Mouse (Mus musculus): ENCODE data around the gene Chpf2. TPM values are rescaled to one million over a fixed set of nuclear protein-coding genes. Genes with fewer than 3 reads are reported as not detected.

Gene Chpf2
- 7.2 and 9.6 TPM in 2 replicates for polyA plus RNA-seq (2014; fragmentation: Nextera tagmentation; extraction: Ambion mirVana)

- no peaks in the 10 kb centered on the region for H3K27me3 ChIP-seq (ENCODE audit: control insufficient read depth, insufficient read depth, low read length)
- ATAC-seq (ENCODE audit: low FRiP score) (peak; percentile 88), DNase-seq (ENCODE audit: low spot score, missing footprints) (peak; percentile 96)
- no peaks in the 10 kb centered on the region for H3K9me3 ChIP-seq (ENCODE audit: control insufficient read depth, low read length)
- no peak within 1 kb of the TSS for H3K27ac ChIP-seq (ENCODE audit: low read depth, low read length)
- H3K9ac ChIP-seq (ENCODE audit: low read length), result peak within 1 kb of the TSS; percentile 81
- H3K4me2 ChIP-seq, result peak within 1 kb of the TSS; percentile 94
- peaks cover 18% of the 10 kb centered on the region for H3K4me1 ChIP-seq (ENCODE audit: control insufficient read depth, insufficient read depth, low read length)
- H3K4me3 ChIP-seq (ENCODE audit: low read depth, low read length), result peak within 1 kb of the TSS; percentile 73
- WGBS, result under 1% methylated on average over 37 of the region's 43 CpGs
- H3K36me3 ChIP-seq (ENCODE audit: control insufficient read depth, insufficient read depth, low read length), result peaks cover 5% of the 10 kb centered on the region; the same call in 1 of the 2 replicates
Observed at GRCm38 (mm10) chr5:24586547-24587199, at the start of gene Chpf2. Gene Chpf2 (plus strand): TSS chr5:24586741.

GRCm38 (mm10) chr5:24537618-24538017 is 48.9 kb upstream of the Chpf2 start:
- DNase-seq (ENCODE audit: low spot score, missing footprints), result no peak
- Histone ChIP-seq H3K4me2 (no peak overlapping the region), H3K9ac (ENCODE audit: low read length) (no peak overlapping the region), H3K27me3 (ENCODE audit: control insufficient read depth, insufficient read depth, low read length) (no peaks in the 10 kb centered on the region), H3K9me3 (ENCODE audit: control insufficient read depth, low read length) (no peaks in the 10 kb centered on the region), H3K4me1 (ENCODE audit: control insufficient read depth, insufficient read depth, low read length) (no peaks in the 10 kb centered on the region), H3K36me3 (ENCODE audit: control insufficient read depth, insufficient read depth, low read length) (no peaks in the 10 kb centered on the region), H3K4me3 (ENCODE audit: low read depth, low read length) (no peak overlapping the region), H3K27ac (ENCODE audit: low read depth, low read length) (no peak overlapping the region)
- ATAC-seq (ENCODE audit: low FRiP score), result no peak
- WGBS, result 73% methylated on average over 16 of the region's 16 CpGs

- Histone ChIP-seq H3K9ac (ENCODE audit: low read length) (no peak overlapping the region), H3K9me3 (ENCODE audit: control insufficient read depth, low read length) (no peaks in the 10 kb centered on the region), H3K27ac (ENCODE audit: low read depth, low read length) (no peak overlapping the region), H3K4me2 (no peak overlapping the region), H3K27me3 (ENCODE audit: control insufficient read depth, insufficient read depth, low read length) (no peaks in the 10 kb centered on the region), H3K4me3 (ENCODE audit: low read depth, low read length) (no peak overlapping the region), H3K36me3 (ENCODE audit: control insufficient read depth, insufficient read depth, low read length) (no peaks in the 10 kb centered on the region), H3K4me1 (ENCODE audit: control insufficient read depth, insufficient read depth, low read length) (no peaks in the 10 kb centered on the region)
- no peak for DNase-seq (ENCODE audit: low spot score, missing footprints)
- 79% methylated on average over 22 of the region's 22 CpGs for WGBS
- ATAC-seq (ENCODE audit: low FRiP score), result no peak
Observed at GRCm38 (mm10) chr5:24539571-24540296, 46.8 kb upstream of the Chpf2 start.

- ATAC-seq (ENCODE audit: low FRiP score) (no peak), DNase-seq (ENCODE audit: low spot score, missing footprints) (no peak)
- H3K27ac ChIP-seq (ENCODE audit: low read depth, low read length), result no peak within 1 kb of the TSS
- H3K4me2 ChIP-seq, result no peak within 1 kb of the TSS
- H3K9me3 ChIP-seq (ENCODE audit: control insufficient read depth, low read length), result no peaks in the 10 kb centered on the region
- no peaks in the 10 kb centered on the region for H3K36me3 ChIP-seq (ENCODE audit: control insufficient read depth, insufficient read depth, low read length)
- WGBS, result 57% methylated on average over 14 of the region's 14 CpGs
- no peaks in the 10 kb centered on the region for H3K4me1 ChIP-seq (ENCODE audit: control insufficient read depth, insufficient read depth, low read length)
- no peak within 1 kb of the TSS for H3K4me3 ChIP-seq (ENCODE audit: low read depth, low read length)
- H3K9ac ChIP-seq (ENCODE audit: low read length), result no peak within 1 kb of the TSS
- no peaks in the 10 kb centered on the region for H3K27me3 ChIP-seq (ENCODE audit: control insufficient read depth, insufficient read depth, low read length)
Observed at GRCm38 (mm10) chr5:24540387-24541143, 46.0 kb upstream of the Chpf2 start, which contains the start of gene Asb10. Gene Asb10 (minus strand): TSS chr5:24540978.

- Histone ChIP-seq H3K27ac (ENCODE audit: low read depth, low read length) (no peak overlapping the region), H3K4me1 (ENCODE audit: control insufficient read depth, insufficient read depth, low read length) (no peaks in the 10 kb centered on the region), H3K9ac (ENCODE audit: low read length) (no peak overlapping the region), H3K4me2 (no peak overlapping the region), H3K9me3 (ENCODE audit: control insufficient read depth, low read length) (no peaks in the 10 kb centered on the region), H3K36me3 (ENCODE audit: control insufficient read depth, insufficient read depth, low read length) (no peaks in the 10 kb centered on the region), H3K4me3 (ENCODE audit: low read depth, low read length) (no peak overlapping the region), H3K27me3 (ENCODE audit: control insufficient read depth, insufficient read depth, low read length) (no peaks in the 10 kb centered on the region)
- WGBS, result 44% methylated on average over 6 of the region's 6 CpGs
- no peak for DNase-seq (ENCODE audit: low spot score, missing footprints)
- ATAC-seq (ENCODE audit: low FRiP score), result no peak
Observed at GRCm38 (mm10) chr5:24541144-24541569, 45.4 kb upstream of the Chpf2 start.

GRCm38 (mm10) chr5:24542643-24543042 is 43.9 kb upstream of the Chpf2 start:
- 80% methylated on average over 7 of the region's 7 CpGs for WGBS
- ATAC-seq (ENCODE audit: low FRiP score), result no peak
- no peak overlapping the region for H3K9ac ChIP-seq (ENCODE audit: low read length)

GRCm38 (mm10) chr5:24550598-24551316 is 35.8 kb upstream of the Chpf2 start:
- Histone ChIP-seq H3K27ac (ENCODE audit: low read depth, low read length) (no peak overlapping the region), H3K4me2 (no peak overlapping the region), H3K4me1 (ENCODE audit: control insufficient read depth, insufficient read depth, low read length) (peaks cover 4% of the 10 kb centered on the region), H3K36me3 (ENCODE audit: control insufficient read depth, insufficient read depth, low read length) (no peaks in the 10 kb centered on the region), H3K4me3 (ENCODE audit: low read depth, low read length) (no peak overlapping the region), H3K9me3 (ENCODE audit: control insufficient read depth, low read length) (no peaks in the 10 kb centered on the region), H3K9ac (ENCODE audit: low read length) (no peak overlapping the region; the same call in 1 of the 2 replicates), H3K27me3 (ENCODE audit: control insufficient read depth, insufficient read depth, low read length) (no peaks in the 10 kb centered on the region)
- WGBS, result 42% methylated on average over 26 of the region's 26 CpGs
- ATAC-seq (ENCODE audit: low FRiP score) (0 out of 2 replicates have a peak, but pooled peaks have one; percentile 27), DNase-seq (ENCODE audit: low spot score, missing footprints) (peak; percentile 86)

More at GRCm38 (mm10) chr5:24542643-24543042, 43.9 kb upstream of the Chpf2 start:
- H3K4me3 ChIP-seq (ENCODE audit: low read depth, low read length), result no peak overlapping the region
- H3K27me3 ChIP-seq (ENCODE audit: control insufficient read depth, insufficient read depth, low read length), result no peaks in the 10 kb centered on the region
- H3K27ac ChIP-seq (ENCODE audit: low read depth, low read length), result no peak overlapping the region
- no peaks in the 10 kb centered on the region for H3K36me3 ChIP-seq (ENCODE audit: control insufficient read depth, insufficient read depth, low read length)
- H3K4me1 ChIP-seq (ENCODE audit: control insufficient read depth, insufficient read depth, low read length), result no peaks in the 10 kb centered on the region
- H3K4me2 ChIP-seq, result no peak overlapping the region
- no peak for DNase-seq (ENCODE audit: low spot score, missing footprints)
- no peaks in the 10 kb centered on the region for H3K9me3 ChIP-seq (ENCODE audit: control insufficient read depth, low read length)

GRCm38 (mm10) chr5:24551317-24551688 is 35.2 kb upstream of the Chpf2 start:
- H3K27ac ChIP-seq (ENCODE audit: low read depth, low read length), result no peak overlapping the region
- peaks cover 4% of the 10 kb centered on the region for H3K4me1 ChIP-seq (ENCODE audit: control insufficient read depth, insufficient read depth, low read length)
- H3K4me3 ChIP-seq (ENCODE audit: low read depth, low read length), result no peak overlapping the region
- no peaks in the 10 kb centered on the region for H3K9me3 ChIP-seq (ENCODE audit: control insufficient read depth, low read length)
- DNase-seq (ENCODE audit: low spot score, missing footprints), result no peak
- no peak for ATAC-seq (ENCODE audit: low FRiP score)
- H3K4me2 ChIP-seq, result no peak overlapping the region
- no peaks in the 10 kb centered on the region for H3K36me3 ChIP-seq (ENCODE audit: control insufficient read depth, insufficient read depth, low read length)
- WGBS, result 53% methylated on average over 2 of the region's 2 CpGs
- no peaks in the 10 kb centered on the region for H3K27me3 ChIP-seq (ENCODE audit: control insufficient read depth, insufficient read depth, low read length)
- no peak overlapping the region; the same call in 1 of the 2 replicates for H3K9ac ChIP-seq (ENCODE audit: low read length)
